Mouse (Mus musculus): ENCODE results near the gene Vps29. TPM values are rescaled to one million over a fixed set of nuclear protein-coding genes. Genes with fewer than 3 reads are reported as not detected.
A peak's percentile ranks its signal among the peaks of the same experiment; 100 is the strongest.

Gene Vps29
- total RNA-seq, 2 experiments from 2014 or later = 19.8 to 44.2 TPM

- no peak for ATAC-seq (replicated peaks; ENCODE audit: low FRiP score, poor library complexity, severe bottlenecking)
Measured at GRCm38 (mm10) chr5:122330269-122330668, 23.9 kb upstream of the Vps29 start.

GRCm38 (mm10) chr5:122334682-122335081 is 19.5 kb upstream of the Vps29 start:
- no peak for ATAC-seq (replicated peaks; ENCODE audit: low FRiP score, poor library complexity, severe bottlenecking)

- no peak for ATAC-seq (replicated peaks; ENCODE audit: low FRiP score, poor library complexity, severe bottlenecking)
Measured at GRCm38 (mm10) chr5:122336554-122337294, 17.4 kb upstream of the Vps29 start.

- no peak for ATAC-seq (replicated peaks; ENCODE audit: low FRiP score, poor library complexity, severe bottlenecking)
Measured at GRCm38 (mm10) chr5:122342874-122343273, 11.3 kb upstream of the Vps29 start.

GRCm38 (mm10) chr5:122343768-122344167 is 10.4 kb upstream of the Vps29 start:
- no peak for ATAC-seq (replicated peaks; ENCODE audit: low FRiP score, poor library complexity, severe bottlenecking)

- ATAC-seq (replicated peaks; ENCODE audit: low FRiP score, poor library complexity, severe bottlenecking) = peak; percentile 91
Measured at GRCm38 (mm10) chr5:122344260-122344659, 9.9 kb upstream of the Vps29 start.

GRCm38 (mm10) chr5:122345777-122346176 is 8.4 kb upstream of the Vps29 start:
- ATAC-seq (replicated peaks; ENCODE audit: low FRiP score, poor library complexity, severe bottlenecking) = no peak

- peak; percentile 10; the same call in 1 of the 2 replicates for ATAC-seq (replicated peaks; ENCODE audit: low FRiP score, poor library complexity, severe bottlenecking)
Measured at GRCm38 (mm10) chr5:122354492-122355067, 411 bp downstream of the Vps29 start.

GRCm38 (mm10) chr5:122371591-122372191 is 17.5 kb downstream of the Vps29 start, which contains the start of gene Gpn3:
TSS of gene Gpn3 (plus strand) at chr5:122371876.
- peak; percentile 71 for ATAC-seq (replicated peaks; ENCODE audit: low FRiP score, poor library complexity, severe bottlenecking)

GRCm38 (mm10) chr5:122372192-122372769 is 18.1 kb downstream of the Vps29 start, which contains the start of gene Fam216a:
TSS of gene Fam216a (minus strand) at chr5:122372364.
- ATAC-seq (replicated peaks; ENCODE audit: low FRiP score, poor library complexity, severe bottlenecking) = peak; percentile 93

- ATAC-seq (replicated peaks; ENCODE audit: low FRiP score, poor library complexity, severe bottlenecking) = no peak
Measured at GRCm38 (mm10) chr5:122372878-122373277, 18.7 kb downstream of the Vps29 start.

- no peak for ATAC-seq (replicated peaks; ENCODE audit: low FRiP score, poor library complexity, severe bottlenecking)
Measured at GRCm38 (mm10) chr5:122377101-122377833, 23.1 kb downstream of the Vps29 start.

GRCm38 (mm10) chr5:122378171-122378570 is 24.0 kb downstream of the Vps29 start:
- ATAC-seq (replicated peaks; ENCODE audit: low FRiP score, poor library complexity, severe bottlenecking) = no peak

GRCm38 (mm10) chr5:122379374-122380155 is 25.4 kb downstream of the Vps29 start:
- peak; percentile 94 for ATAC-seq (replicated peaks; ENCODE audit: low FRiP score, poor library complexity, severe bottlenecking)

GRCm38 (mm10) chr5:122390006-122390405 is 35.8 kb downstream of the Vps29 start:
- no peak for ATAC-seq (replicated peaks; ENCODE audit: low FRiP score, poor library complexity, severe bottlenecking)

GRCm38 (mm10) chr5:122390671-122391070 is 36.5 kb downstream of the Vps29 start:
- ATAC-seq (replicated peaks; ENCODE audit: low FRiP score, poor library complexity, severe bottlenecking) = no peak

GRCm38 (mm10) chr5:122391178-122391785 is 37.1 kb downstream of the Vps29 start:
- ATAC-seq (replicated peaks; ENCODE audit: low FRiP score, poor library complexity, severe bottlenecking) = no peak

GRCm38 (mm10) chr5:122391786-122392180 is 37.6 kb downstream of the Vps29 start, which contains the start of gene Arpc3:
TSS of gene Arpc3 (plus strand) at chr5:122391878.
- ATAC-seq (replicated peaks; ENCODE audit: low FRiP score, poor library complexity, severe bottlenecking) = peak; percentile 97

Measured in erythroblast, adult 5-6 weeks (primary cell).